Mouse (Mus musculus): ENCODE measurements around the gene Rpl36a. TPM values are rescaled to one million over a fixed set of nuclear protein-coding genes. Genes with fewer than 3 reads are reported as not detected.

Gene Rpl36a
- polyA plus RNA-seq, 1 experiment from 2014 or later: 220 TPM

GRCm38 (mm10) chrX:134577896-134578295, 7.6 kb upstream of the Rpl36a start:
- H3K9ac ChIP-seq (replicated peaks): no peak overlapping the region
- WGBS: 74% methylated on average over 4 of the region's 4 CpGs
- H3K9me3 ChIP-seq: no peaks in the 10 kb centered on the region
- no peaks in the 10 kb centered on the region for H3K36me3 ChIP-seq
- H3K4me2 ChIP-seq (replicated peaks): no peak overlapping the region
- H3K27ac ChIP-seq (replicated peaks): no peak overlapping the region
- no peak overlapping the region for H3K4me3 ChIP-seq
- no peaks in the 10 kb centered on the region for H3K4me1 ChIP-seq
- no peaks in the 10 kb centered on the region for H3K27me3 ChIP-seq
- ATAC-seq (replicated peaks): no peak

GRCm38 (mm10) chrX:134580528-134581305, 4.7 kb upstream of the Rpl36a start:
- Histone ChIP-seq H3K9me3 (no peaks in the 10 kb centered on the region), H3K27me3 (no peaks in the 10 kb centered on the region), H3K4me3 (no peak overlapping the region), H3K9ac (replicated peaks) (no peak overlapping the region), H3K4me2 (replicated peaks) (no peak overlapping the region), H3K27ac (replicated peaks) (no peak overlapping the region), H3K4me1 (peaks cover 5% of the 10 kb centered on the region; the same call in 1 of the 2 replicates), H3K36me3 (no peaks in the 10 kb centered on the region)
- no peak for ATAC-seq (replicated peaks)
- 86% methylated on average over 14 of the region's 14 CpGs for WGBS

GRCm38 (mm10) chrX:134582270-134582669, 3.2 kb upstream of the Rpl36a start:
- Histone ChIP-seq H3K36me3 (no peaks in the 10 kb centered on the region), H3K4me3 (no peak overlapping the region), H3K9me3 (no peaks in the 10 kb centered on the region), H3K9ac (replicated peaks) (no peak overlapping the region), H3K27ac (replicated peaks) (no peak overlapping the region), H3K4me2 (replicated peaks) (no peak overlapping the region), H3K27me3 (no peaks in the 10 kb centered on the region), H3K4me1 (peaks cover 14% of the 10 kb centered on the region)
- WGBS: 82% methylated on average over 10 of the region's 11 CpGs
- no peak for ATAC-seq (replicated peaks)

DNA sequence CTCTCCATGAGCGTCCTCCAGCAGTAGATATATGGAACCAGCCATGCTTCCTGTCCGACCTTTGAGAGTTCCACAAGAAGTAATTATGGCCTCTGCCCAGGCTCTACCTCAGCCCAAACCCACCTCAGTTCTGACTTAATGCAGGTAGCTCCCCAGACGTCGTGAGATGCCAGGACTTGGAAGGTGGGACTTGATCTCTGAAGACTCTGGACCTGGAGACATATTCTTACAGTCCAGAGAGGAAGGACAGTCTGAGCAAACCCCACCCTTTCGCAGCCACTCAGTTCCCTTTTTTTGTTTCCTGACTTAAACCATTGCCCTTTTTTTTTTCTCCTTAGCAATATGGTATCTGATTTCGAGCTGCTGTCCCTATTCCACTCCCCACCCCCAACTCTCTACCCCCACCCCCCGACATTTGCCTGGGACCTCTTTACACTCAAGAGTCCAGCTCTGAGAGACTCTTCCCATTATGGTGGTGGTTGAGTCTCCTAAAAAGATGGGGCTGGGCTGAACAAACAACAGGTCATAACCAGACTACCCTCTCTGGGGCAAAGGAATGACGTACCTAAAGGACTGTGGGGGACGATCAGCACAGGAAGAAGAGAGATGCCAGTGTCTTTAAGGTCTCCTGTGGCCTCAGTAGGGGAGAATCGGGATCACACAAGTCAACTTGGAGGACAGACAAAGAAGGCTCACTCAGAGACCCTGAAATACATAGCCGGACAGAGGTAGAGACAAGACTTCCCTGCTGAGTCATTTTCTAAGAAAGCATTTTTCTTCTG, 2.4 kb upstream of the Rpl36a start, which contains the start of gene Btk:
TSS of gene Btk (minus strand) at position 683 of the 782 bp plus-strand sequence.
- Histone ChIP-seq H3K4me1 (peaks cover 14% of the 10 kb centered on the region), H3K9ac (replicated peaks) (no peak within 1 kb of the TSS), H3K4me2 (replicated peaks) (no peak within 1 kb of the TSS), H3K27ac (replicated peaks) (no peak within 1 kb of the TSS), H3K27me3 (no peaks in the 10 kb centered on the region), H3K36me3 (no peaks in the 10 kb centered on the region), H3K4me3 (no peak within 1 kb of the TSS), H3K9me3 (no peaks in the 10 kb centered on the region)
- 83% methylated on average over 11 of the region's 11 CpGs for WGBS
- ATAC-seq (replicated peaks): no peak

- Histone ChIP-seq H3K4me2 (replicated peaks) (peak overlapping the region; percentile 49), H3K27ac (replicated peaks) (no peak overlapping the region), H3K9me3 (no peaks in the 10 kb centered on the region), H3K4me3 (peak overlapping the region; percentile 50), H3K27me3 (no peaks in the 10 kb centered on the region), H3K4me1 (peaks cover 14% of the 10 kb centered on the region), H3K36me3 (peaks cover 6% of the 10 kb centered on the region; the same call in 1 of the 2 replicates), H3K9ac (replicated peaks) (peak overlapping the region; percentile 57)
- WGBS: 32% methylated on average over 8 of the region's 8 CpGs
- ATAC-seq (replicated peaks): no peak
Measured at GRCm38 (mm10) chrX:134586447-134586846, 993 bp downstream of the Rpl36a start.

- no peak for ATAC-seq (replicated peaks)
- Histone ChIP-seq H3K36me3 (peaks cover 6% of the 10 kb centered on the region; the same call in 1 of the 2 replicates), H3K9me3 (no peaks in the 10 kb centered on the region), H3K4me1 (peaks cover 14% of the 10 kb centered on the region), H3K27me3 (no peaks in the 10 kb centered on the region), H3K9ac (replicated peaks) (no peak overlapping the region), H3K4me3 (no peak overlapping the region), H3K4me2 (replicated peaks) (no peak overlapping the region), H3K27ac (replicated peaks) (no peak overlapping the region)
- WGBS: 87% methylated on average over 4 of the region's 4 CpGs
Measured at GRCm38 (mm10) chrX:134588261-134588660, 2.8 kb downstream of the Rpl36a start.

DNA sequence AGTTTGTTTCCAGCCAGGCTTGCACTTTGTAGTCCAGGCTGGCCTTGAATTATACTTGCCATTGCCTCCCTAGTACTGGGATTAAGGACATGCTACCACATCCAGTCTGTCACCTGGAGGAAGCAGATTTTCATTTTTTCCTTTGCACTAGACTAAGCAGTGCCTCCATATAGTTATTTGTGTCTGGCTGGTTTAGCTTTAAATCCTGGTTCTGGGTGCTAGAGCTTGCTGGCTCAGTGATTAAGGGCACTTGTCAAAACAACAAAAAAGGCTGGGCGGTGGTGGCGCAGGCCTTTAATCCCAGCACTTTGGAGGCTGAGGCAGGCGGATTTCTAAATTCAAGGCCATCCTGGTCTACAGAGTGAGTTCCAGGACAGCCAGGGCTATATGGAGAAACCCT, 3.5 kb downstream of the Rpl36a start:
- no peaks in the 10 kb centered on the region for H3K27me3 ChIP-seq
- peaks cover 14% of the 10 kb centered on the region for H3K4me1 ChIP-seq
- no peak overlapping the region for H3K27ac ChIP-seq (replicated peaks)
- WGBS: 82% methylated on average over 3 of the region's 3 CpGs
- ATAC-seq (replicated peaks): no peak
- H3K9ac ChIP-seq (replicated peaks): no peak overlapping the region
- peaks cover 6% of the 10 kb centered on the region; the same call in 1 of the 2 replicates for H3K36me3 ChIP-seq
- no peaks in the 10 kb centered on the region for H3K9me3 ChIP-seq
- no peak overlapping the region for H3K4me2 ChIP-seq (replicated peaks)
- H3K4me3 ChIP-seq: no peak overlapping the region

DNA sequence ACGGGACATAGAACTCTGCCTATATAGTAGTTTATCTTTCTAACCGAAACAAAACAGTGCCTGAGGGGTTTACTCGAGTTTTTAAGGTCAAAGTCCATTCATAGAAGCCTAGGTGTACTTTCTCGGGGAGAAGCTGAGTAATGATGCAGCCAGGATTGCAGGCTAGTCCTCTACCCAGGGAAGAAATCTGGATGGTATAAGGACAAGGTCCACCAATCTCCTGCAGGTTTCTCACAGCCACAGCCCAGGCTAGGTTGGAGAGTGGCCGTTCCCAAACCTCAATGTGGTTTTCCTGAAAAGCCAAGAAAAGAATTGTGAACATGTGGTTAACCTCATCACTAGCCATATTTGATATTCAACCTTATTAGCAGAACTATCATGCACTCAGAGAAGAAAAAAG, 4.4 kb downstream of the Rpl36a start:
- H3K27me3 ChIP-seq: no peaks in the 10 kb centered on the region
- H3K4me1 ChIP-seq: peaks cover 12% of the 10 kb centered on the region
- H3K4me2 ChIP-seq (replicated peaks): no peak overlapping the region
- H3K4me3 ChIP-seq: no peak overlapping the region
- H3K9ac ChIP-seq (replicated peaks): no peak overlapping the region
- ATAC-seq (replicated peaks): no peak
- no peaks in the 10 kb centered on the region for H3K9me3 ChIP-seq
- WGBS: 76% methylated on average over 5 of the region's 5 CpGs
- peaks cover 6% of the 10 kb centered on the region; the same call in 1 of the 2 replicates for H3K36me3 ChIP-seq
- no peak overlapping the region for H3K27ac ChIP-seq (replicated peaks)

- ATAC-seq (replicated peaks): no peak; the same call in 1 of the 2 replicates
- peaks cover 20% of the 10 kb centered on the region for H3K4me1 ChIP-seq
- no peaks in the 10 kb centered on the region for H3K36me3 ChIP-seq
- H3K9ac ChIP-seq (replicated peaks): peak overlapping the region; percentile 51
- H3K27me3 ChIP-seq: no peaks in the 10 kb centered on the region
- peak overlapping the region; percentile 80 for H3K27ac ChIP-seq (replicated peaks)
- WGBS: 31% methylated on average over 10 of the region's 10 CpGs
- peak overlapping the region; percentile 51 for H3K4me2 ChIP-seq (replicated peaks)
- no peaks in the 10 kb centered on the region for H3K9me3 ChIP-seq
- H3K4me3 ChIP-seq: peak overlapping the region; percentile 57
Measured at GRCm38 (mm10) chrX:134599922-134600565, 14.6 kb downstream of the Rpl36a start.

DNA sequence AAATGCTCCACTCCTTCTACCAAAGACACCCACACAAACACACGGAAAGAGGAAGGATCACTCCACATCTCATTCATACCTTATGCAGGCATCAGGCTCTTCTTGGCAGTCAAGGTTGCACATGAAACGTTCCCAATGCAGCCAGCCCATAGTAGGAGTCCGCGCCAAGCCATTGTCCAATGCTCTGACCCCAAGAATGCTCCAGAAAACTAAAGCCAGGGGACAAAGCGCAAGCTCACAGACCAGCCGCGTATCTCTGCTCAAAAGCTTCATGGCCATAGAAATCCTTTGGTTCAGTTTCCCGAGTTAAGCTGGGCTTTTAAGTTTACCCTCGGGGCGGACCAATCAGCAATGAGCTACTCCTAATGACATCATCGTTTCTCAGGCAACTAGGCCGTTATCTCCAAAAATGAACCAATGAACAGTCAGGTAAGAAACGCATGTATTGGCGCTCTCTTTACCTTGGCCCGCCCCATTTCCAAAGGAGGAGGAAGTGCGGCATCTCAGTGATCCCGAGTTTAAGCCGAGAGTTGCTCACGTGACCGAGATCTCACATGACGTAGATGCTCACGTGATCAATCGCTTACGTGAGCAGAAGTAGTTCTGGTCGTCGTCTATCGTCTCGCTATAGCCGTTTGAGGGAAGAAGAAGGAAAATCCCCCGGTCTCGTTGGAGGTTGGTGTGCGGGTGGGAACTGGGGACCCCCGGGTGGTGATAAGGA, 15.4 kb downstream of the Rpl36a start, which contains the start of the genes Gla and Hnrnph2:
TSS of gene Gla (minus strand) at position 467 of the 721 bp plus-strand sequence.
TSS of gene Hnrnph2 (plus strand) at position 521 of the 721 bp plus-strand sequence.
- H3K4me2 ChIP-seq (replicated peaks): peak within 1 kb of the TSS; percentile 51
- peak within 1 kb of the TSS; percentile 57 for H3K4me3 ChIP-seq
- H3K9me3 ChIP-seq: no peaks in the 10 kb centered on the region
- no peaks in the 10 kb centered on the region for H3K36me3 ChIP-seq
- peak; percentile 98 for ATAC-seq (replicated peaks)
- peak within 1 kb of the TSS; percentile 95 for H3K27ac ChIP-seq (replicated peaks)
- H3K4me1 ChIP-seq: peaks cover 20% of the 10 kb centered on the region
- H3K27me3 ChIP-seq: no peaks in the 10 kb centered on the region
- 22% methylated on average over 33 of the region's 33 CpGs for WGBS
- H3K9ac ChIP-seq (replicated peaks): peak within 1 kb of the TSS; percentile 54

DNA sequence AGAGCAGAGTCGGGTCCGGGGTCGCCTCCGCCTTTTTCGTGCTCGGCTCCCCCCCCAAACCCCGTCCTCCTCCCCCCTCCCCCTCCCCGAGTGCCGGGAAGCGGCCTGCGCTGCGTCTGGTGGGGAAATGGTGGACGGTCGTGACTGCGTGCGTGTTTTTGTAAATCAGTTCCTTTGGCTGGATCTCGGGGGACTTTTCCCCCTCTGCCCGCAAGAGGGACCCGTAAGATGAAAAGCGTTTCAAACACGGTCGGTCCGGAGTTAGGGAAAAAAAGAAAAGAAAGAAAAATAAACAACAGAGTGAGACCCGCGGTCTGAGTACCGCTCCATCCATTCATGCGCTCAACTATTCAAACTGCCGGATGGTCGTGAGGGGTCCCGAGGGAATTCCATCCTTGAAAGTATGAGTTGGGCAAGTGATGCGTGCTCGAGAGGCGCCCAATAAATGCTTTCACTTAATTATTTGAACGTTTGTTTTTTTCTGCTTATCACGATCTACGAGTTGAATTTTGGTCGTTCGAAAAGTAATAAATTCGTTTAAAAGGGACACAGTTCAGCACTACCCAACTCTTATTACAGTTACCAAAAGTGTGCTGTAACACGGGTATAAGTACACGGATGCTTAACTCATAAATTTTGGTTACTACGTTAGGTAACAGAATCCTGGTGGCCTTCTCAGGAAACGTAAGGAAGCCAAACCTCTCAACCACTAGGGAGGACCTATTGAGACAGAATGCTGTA, 16.1 kb downstream of the Rpl36a start:
- ATAC-seq (replicated peaks): peak; percentile 83
- Histone ChIP-seq H3K4me3 (peak overlapping the region; percentile 57), H3K36me3 (no peaks in the 10 kb centered on the region), H3K4me2 (replicated peaks) (peak overlapping the region; percentile 48), H3K27me3 (no peaks in the 10 kb centered on the region), H3K4me1 (peaks cover 20% of the 10 kb centered on the region), H3K9ac (replicated peaks) (peak overlapping the region; percentile 54), H3K9me3 (no peaks in the 10 kb centered on the region), H3K27ac (replicated peaks) (peak overlapping the region; percentile 95)
- 20% methylated on average over 37 of the region's 43 CpGs for WGBS

All from forebrain, embryonic 15.5 days (tissue).